Mouse (Mus musculus): ENCODE results near the gene Srgap2. TPM values are rescaled to one million over a fixed set of nuclear protein-coding genes. Genes with fewer than 3 reads are reported as not detected.

Gene Srgap2
- total and polyA plus RNA-seq, 3 experiments: 27.9 to 135 (median 32.5) TPM

DNA sequence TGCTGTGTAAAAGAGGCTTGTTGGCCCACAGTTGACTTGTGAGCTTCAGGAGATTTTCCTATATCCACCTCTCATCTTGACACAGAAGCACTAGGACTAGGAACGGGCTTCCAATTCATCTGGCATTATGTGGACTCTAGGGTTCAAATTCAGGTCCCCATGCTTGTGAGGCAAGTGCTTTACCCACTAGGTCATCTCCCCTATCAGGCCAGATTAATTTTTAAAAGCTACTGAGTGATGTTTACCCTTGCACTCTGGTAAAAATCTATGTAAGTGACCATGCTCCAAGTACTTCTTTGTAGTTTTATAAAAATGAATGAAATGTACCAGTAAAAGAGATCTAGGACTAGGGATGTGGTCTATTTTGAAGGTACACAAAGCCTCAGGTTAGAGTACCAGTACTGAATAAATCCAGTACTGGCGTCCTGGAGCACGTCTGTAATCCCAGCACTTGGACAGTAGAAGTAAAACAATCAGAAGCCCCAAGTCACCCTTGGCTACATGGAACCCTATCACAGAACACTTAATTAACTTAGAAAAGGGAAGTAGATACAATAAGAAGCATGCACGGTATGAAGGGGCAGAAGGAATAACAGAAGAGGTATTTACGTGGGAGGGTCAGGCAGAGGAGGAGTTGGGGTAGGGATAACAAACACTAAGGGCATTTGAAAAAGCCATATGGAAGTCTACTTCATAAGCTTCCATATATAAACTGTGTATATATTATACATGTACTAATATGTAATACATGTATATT lies 40.9 kb downstream of the Srgap2 start:
- H3K27me3 ChIP-seq (ENCODE audit: insufficient read depth, low read length): no peaks in the 10 kb centered on the region
- H3K9me3 ChIP-seq (replicated peaks): no peaks in the 10 kb centered on the region
- peaks cover 5% of the 10 kb centered on the region for H3K36me3 ChIP-seq (replicated peaks)
- TF ChIP-seq TAL1 (conservative IDR thresholded peaks at IDR 0.05; ENCODE audit: low read depth, low read length): no peak
- TF ChIP-seq GATA1 (IDR thresholded peaks at IDR 0.05; ENCODE audit: borderline replicate concordance, low read length): no peak
- no peak for TF ChIP-seq POLR2AphosphoS5 (IDR thresholded peaks at IDR 0.05; ENCODE audit: insufficient replicate concordance, low read depth, low read length)
- no peak for TF ChIP-seq GATA2 (IDR thresholded peaks at IDR 0.05; ENCODE audit: borderline replicate concordance, low read depth, low read length)
- TF ChIP-seq CTCF (IDR thresholded peaks at IDR 0.05; ENCODE audit: low read depth, low read length): no peak
- DNase-seq (ENCODE audit: low spot score) (no peak), ATAC-seq (ENCODE audit: extremely low read depth, insufficient number of reproducible peaks, low FRiP score, poor library complexity, severe bottlenecking) (no peak)
- H3K4me1 ChIP-seq (ENCODE audit: insufficient read depth, low read depth, low read length): peaks cover 17% of the 10 kb centered on the region
- H3K4me3 ChIP-seq (ENCODE audit: low read depth, low read length): no peak overlapping the region

DNA sequence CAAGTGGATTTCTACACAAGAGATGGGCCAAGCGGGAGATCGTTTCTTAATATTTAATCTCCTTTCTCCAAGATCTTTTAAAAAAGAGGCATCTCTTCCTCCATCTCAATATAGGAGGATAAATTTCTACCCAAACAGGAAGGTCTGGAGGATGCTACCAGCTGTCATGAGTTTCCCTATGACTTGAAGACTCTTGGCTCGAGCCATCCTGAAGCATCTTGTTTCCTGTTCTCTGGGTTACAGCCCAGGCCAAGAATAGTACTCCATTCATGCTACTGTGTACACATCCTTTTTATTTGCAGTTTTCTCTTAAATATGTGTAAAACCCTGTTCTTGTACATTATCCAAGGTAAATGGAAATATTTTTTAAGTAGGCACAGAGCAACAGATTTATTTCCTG lies 44.9 kb downstream of the Srgap2 start:
- DNase-seq (ENCODE audit: low spot score) (no peak), ATAC-seq (ENCODE audit: extremely low read depth, insufficient number of reproducible peaks, low FRiP score, poor library complexity, severe bottlenecking) (no peak)
- Histone ChIP-seq H3K9me3 (replicated peaks) (no peaks in the 10 kb centered on the region), H3K4me3 (ENCODE audit: low read depth, low read length) (no peak overlapping the region), H3K36me3 (replicated peaks) (peaks cover 3% of the 10 kb centered on the region), H3K27me3 (ENCODE audit: insufficient read depth, low read length) (no peaks in the 10 kb centered on the region), H3K4me1 (ENCODE audit: insufficient read depth, low read depth, low read length) (peaks cover 35% of the 10 kb centered on the region)
- TF ChIP-seq TAL1 (conservative IDR thresholded peaks at IDR 0.05; ENCODE audit: low read depth, low read length): no peak
- no peak for TF ChIP-seq CTCF (IDR thresholded peaks at IDR 0.05; ENCODE audit: low read depth, low read length)
- no peak for TF ChIP-seq GATA1 (IDR thresholded peaks at IDR 0.05; ENCODE audit: borderline replicate concordance, low read length)
- no peak for TF ChIP-seq POLR2AphosphoS5 (IDR thresholded peaks at IDR 0.05; ENCODE audit: insufficient replicate concordance, low read depth, low read length)
- no peak for TF ChIP-seq GATA2 (IDR thresholded peaks at IDR 0.05; ENCODE audit: borderline replicate concordance, low read depth, low read length)

DNA sequence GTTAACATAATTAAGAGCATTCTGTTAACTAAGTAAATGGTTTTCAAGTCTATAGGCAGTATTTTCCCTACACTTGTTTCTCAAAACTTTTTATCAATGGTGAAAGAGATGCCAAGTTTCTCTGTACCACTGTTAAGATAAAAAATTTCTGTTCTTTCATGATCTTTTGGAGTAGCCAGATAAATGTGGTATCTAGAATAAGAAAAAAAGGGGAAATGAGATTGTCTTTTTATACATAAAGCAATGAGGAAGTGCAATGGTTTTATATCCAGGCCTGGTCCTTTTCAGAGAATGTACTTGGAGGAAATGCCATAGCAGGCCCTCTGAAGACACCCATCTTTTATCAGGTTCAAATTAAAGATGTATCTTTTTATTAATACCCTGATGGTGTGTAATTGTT lies 45.8 kb downstream of the Srgap2 start:
- Histone ChIP-seq H3K4me1 (ENCODE audit: insufficient read depth, low read depth, low read length) (peaks cover 32% of the 10 kb centered on the region), H3K36me3 (replicated peaks) (peaks cover 3% of the 10 kb centered on the region), H3K4me3 (ENCODE audit: low read depth, low read length) (no peak overlapping the region), H3K27me3 (ENCODE audit: insufficient read depth, low read length) (no peaks in the 10 kb centered on the region), H3K9me3 (replicated peaks) (no peaks in the 10 kb centered on the region)
- ATAC-seq (ENCODE audit: extremely low read depth, insufficient number of reproducible peaks, low FRiP score, poor library complexity, severe bottlenecking) (peak; percentile 8; the same call in 1 of the 2 replicates), DNase-seq (ENCODE audit: low spot score) (no peak)
- TF ChIP-seq TAL1 (conservative IDR thresholded peaks at IDR 0.05; ENCODE audit: low read depth, low read length) (no peak), POLR2AphosphoS5 (IDR thresholded peaks at IDR 0.05; ENCODE audit: insufficient replicate concordance, low read depth, low read length) (no peak), GATA2 (IDR thresholded peaks at IDR 0.05; ENCODE audit: borderline replicate concordance, low read depth, low read length) (no peak), GATA1 (IDR thresholded peaks at IDR 0.05; ENCODE audit: borderline replicate concordance, low read length) (no peak), CTCF (IDR thresholded peaks at IDR 0.05; ENCODE audit: low read depth, low read length) (no peak)

DNA sequence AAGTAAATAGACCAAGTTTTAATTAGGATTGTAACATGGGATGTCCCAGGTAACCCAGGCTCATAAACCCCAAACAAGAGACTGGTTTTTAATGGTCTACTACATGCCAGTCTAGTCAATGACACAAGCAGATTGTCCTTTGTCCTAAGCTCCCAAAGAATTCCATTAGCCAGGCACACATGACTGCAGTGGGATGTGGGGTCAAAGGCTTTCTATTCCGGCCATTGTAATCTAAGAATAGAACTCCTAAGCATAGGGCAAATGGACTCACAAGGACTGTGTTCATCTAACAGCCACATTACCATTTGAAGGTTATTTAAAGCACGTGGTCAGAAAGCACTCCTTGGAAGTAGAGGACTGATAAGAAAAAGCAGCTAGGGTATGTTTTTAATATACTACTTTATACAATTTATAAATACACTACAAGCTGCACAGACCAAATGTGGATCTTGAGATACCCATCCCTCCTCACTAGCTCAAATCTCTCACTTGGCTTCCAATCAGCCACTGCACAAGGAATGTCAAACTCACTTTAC lies 48.3 kb downstream of the Srgap2 start:
- DNase-seq (ENCODE audit: low spot score) (no peak), ATAC-seq (ENCODE audit: extremely low read depth, insufficient number of reproducible peaks, low FRiP score, poor library complexity, severe bottlenecking) (no peak)
- Histone ChIP-seq H3K36me3 (replicated peaks) (peaks cover 5% of the 10 kb centered on the region), H3K4me1 (ENCODE audit: insufficient read depth, low read depth, low read length) (peaks cover 31% of the 10 kb centered on the region), H3K9me3 (replicated peaks) (no peaks in the 10 kb centered on the region), H3K4me3 (ENCODE audit: low read depth, low read length) (no peak overlapping the region), H3K27me3 (ENCODE audit: insufficient read depth, low read length) (no peaks in the 10 kb centered on the region)
- TF ChIP-seq GATA2 (IDR thresholded peaks at IDR 0.05; ENCODE audit: borderline replicate concordance, low read depth, low read length) (no peak), CTCF (IDR thresholded peaks at IDR 0.05; ENCODE audit: low read depth, low read length) (no peak), POLR2AphosphoS5 (IDR thresholded peaks at IDR 0.05; ENCODE audit: insufficient replicate concordance, low read depth, low read length) (no peak), GATA1 (IDR thresholded peaks at IDR 0.05; ENCODE audit: borderline replicate concordance, low read length) (no peak), TAL1 (conservative IDR thresholded peaks at IDR 0.05; ENCODE audit: low read depth, low read length) (no peak)

DNA sequence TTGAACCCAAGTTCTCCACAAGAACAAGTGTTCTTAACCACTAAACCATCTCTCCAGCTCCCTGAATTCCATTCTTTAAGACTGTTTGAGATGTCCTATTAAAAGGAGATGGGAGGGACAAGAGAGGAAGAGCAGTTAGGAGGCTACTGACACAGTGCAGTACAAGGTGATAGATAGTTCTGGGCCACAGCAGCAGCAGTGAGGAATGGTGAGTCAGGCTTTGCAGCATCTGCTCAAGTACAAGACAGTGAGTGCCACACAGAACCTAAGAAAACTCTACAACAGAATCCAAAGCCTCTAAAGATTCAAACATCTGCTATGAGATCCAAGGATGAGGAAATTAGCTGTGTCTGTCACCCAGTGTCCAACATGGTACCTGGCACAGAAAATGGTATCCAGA lies 51.8 kb downstream of the Srgap2 start:
- H3K36me3 ChIP-seq (replicated peaks): peaks cover 2% of the 10 kb centered on the region

GRCm38 (mm10) chr1:131473631-131474118 lies 53.5 kb downstream of the Srgap2 start:
- Histone ChIP-seq H3K4me3 (ENCODE audit: low read depth, low read length) (no peak overlapping the region), H3K27me3 (ENCODE audit: insufficient read depth, low read length) (no peaks in the 10 kb centered on the region), H3K9me3 (replicated peaks) (no peaks in the 10 kb centered on the region), H3K4me1 (ENCODE audit: insufficient read depth, low read depth, low read length) (peaks cover 24% of the 10 kb centered on the region), H3K36me3 (replicated peaks) (peaks cover 2% of the 10 kb centered on the region)
- DNase-seq (ENCODE audit: low spot score): no peak
- ATAC-seq (ENCODE audit: extremely low read depth, insufficient number of reproducible peaks, low FRiP score, poor library complexity, severe bottlenecking): no peak
- TF ChIP-seq GATA1 (IDR thresholded peaks at IDR 0.05; ENCODE audit: borderline replicate concordance, low read length) (no peak), TAL1 (conservative IDR thresholded peaks at IDR 0.05; ENCODE audit: low read depth, low read length) (no peak), CTCF (IDR thresholded peaks at IDR 0.05; ENCODE audit: low read depth, low read length) (no peak), POLR2AphosphoS5 (IDR thresholded peaks at IDR 0.05; ENCODE audit: insufficient replicate concordance, low read depth, low read length) (no peak), GATA2 (IDR thresholded peaks at IDR 0.05; ENCODE audit: borderline replicate concordance, low read depth, low read length) (no peak)

More for the DNA sequence above, 51.8 kb downstream of the Srgap2 start:
- Histone ChIP-seq H3K4me3 (ENCODE audit: low read depth, low read length) (no peak overlapping the region), H3K27me3 (ENCODE audit: insufficient read depth, low read length) (no peaks in the 10 kb centered on the region), H3K9me3 (replicated peaks) (no peaks in the 10 kb centered on the region), H3K4me1 (ENCODE audit: insufficient read depth, low read depth, low read length) (peaks cover 23% of the 10 kb centered on the region)
- ATAC-seq (ENCODE audit: extremely low read depth, insufficient number of reproducible peaks, low FRiP score, poor library complexity, severe bottlenecking) (no peak), DNase-seq (ENCODE audit: low spot score) (no peak)
- TF ChIP-seq TAL1 (conservative IDR thresholded peaks at IDR 0.05; ENCODE audit: low read depth, low read length) (no peak), GATA2 (IDR thresholded peaks at IDR 0.05; ENCODE audit: borderline replicate concordance, low read depth, low read length) (no peak), CTCF (IDR thresholded peaks at IDR 0.05; ENCODE audit: low read depth, low read length) (no peak), POLR2AphosphoS5 (IDR thresholded peaks at IDR 0.05; ENCODE audit: insufficient replicate concordance, low read depth, low read length) (no peak), GATA1 (IDR thresholded peaks at IDR 0.05; ENCODE audit: borderline replicate concordance, low read length) (no peak)

Data from G1E (cell line).